Mouse (Mus musculus): ENCODE measurements at regions not wholly inside any gene's neighbourhood (a gene's known extent, or its start where the extent isn't known, plus 50 kb on each side); places are given as distances from the start of the nearest gene placed in this dataset.
"Not testable (repeated sequence)": the region's sequence is repeated elsewhere in the genome, so short reads cannot be mapped to it uniquely, and the experiment has no call there.

DNA sequence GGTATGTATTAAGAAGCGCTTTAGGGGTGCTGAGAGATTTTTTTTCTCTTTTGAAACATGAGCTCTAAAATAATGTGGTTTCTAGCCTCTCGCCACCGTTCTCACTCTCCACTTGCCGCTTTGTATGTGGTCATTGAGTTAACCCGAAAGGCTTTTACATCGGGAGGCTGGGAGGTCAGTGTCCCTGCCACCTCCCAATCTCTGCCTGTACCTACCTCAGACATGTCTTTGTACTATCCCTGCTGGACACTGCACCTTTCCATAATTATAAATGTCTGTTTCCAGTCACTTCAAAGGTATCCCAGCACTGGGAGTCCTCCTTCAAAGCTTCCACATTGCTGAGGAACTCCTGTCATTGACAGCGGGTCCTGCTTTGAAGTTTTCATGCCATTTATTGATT, 347.6 kb upstream of the Tbc1d2b start:
- no peak overlapping the region for H3K27ac ChIP-seq (replicated peaks)
- 78% methylated on average over 7 of the region's 7 CpGs for WGBS
- no peak overlapping the region for H3K9ac ChIP-seq
- no peak for ATAC-seq (ENCODE audit: low FRiP score, low read depth)
- H3K4me2 ChIP-seq = no peak overlapping the region
- no peaks in the 10 kb centered on the region for H3K27me3 ChIP-seq
- H3K9me3 ChIP-seq = no peaks in the 10 kb centered on the region
- H3K4me3 ChIP-seq = no peak overlapping the region
- H3K4me1 ChIP-seq (replicated peaks) = no peaks in the 10 kb centered on the region
- H3K36me3 ChIP-seq = no peaks in the 10 kb centered on the region

- Histone ChIP-seq H3K36me3 (no peaks in the 10 kb centered on the region), H3K4me2 (no peak overlapping the region), H3K27ac (replicated peaks) (no peak overlapping the region), H3K27me3 (no peaks in the 10 kb centered on the region), H3K9ac (no peak overlapping the region), H3K4me1 (replicated peaks) (no peaks in the 10 kb centered on the region), H3K9me3 (no peaks in the 10 kb centered on the region), H3K4me3 (no peak overlapping the region)
- 76% methylated on average over 4 of the region's 4 CpGs for WGBS
- ATAC-seq (ENCODE audit: low FRiP score, low read depth) = no peak
Observed at GRCm38 (mm10) chr9:90597894-90598293, 327.3 kb upstream of the Tbc1d2b start.

DNA sequence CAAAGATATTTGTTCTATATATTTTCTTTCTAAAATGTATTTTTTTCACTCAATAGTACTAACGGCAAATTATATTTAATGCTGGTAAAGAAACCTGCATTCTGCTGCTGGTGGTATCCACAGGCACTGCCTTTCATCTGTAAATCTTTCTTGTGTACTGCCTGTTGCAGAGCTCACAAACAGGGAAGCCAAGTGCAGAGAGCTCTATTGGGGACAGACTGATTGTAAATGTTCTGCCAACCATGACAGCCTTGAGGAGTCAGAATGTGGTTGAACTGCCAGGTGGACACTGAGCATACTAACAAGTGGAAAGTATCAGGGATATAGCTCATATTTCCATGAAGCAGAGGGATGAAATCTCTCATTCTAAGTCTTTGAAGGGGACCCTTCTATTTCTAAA, 286.1 kb upstream of the Tbc1d2b start:
- ATAC-seq (ENCODE audit: low FRiP score, low read depth) = no peak
- WGBS = 55% methylated on average over 1 of the region's 1 CpGs

DNA sequence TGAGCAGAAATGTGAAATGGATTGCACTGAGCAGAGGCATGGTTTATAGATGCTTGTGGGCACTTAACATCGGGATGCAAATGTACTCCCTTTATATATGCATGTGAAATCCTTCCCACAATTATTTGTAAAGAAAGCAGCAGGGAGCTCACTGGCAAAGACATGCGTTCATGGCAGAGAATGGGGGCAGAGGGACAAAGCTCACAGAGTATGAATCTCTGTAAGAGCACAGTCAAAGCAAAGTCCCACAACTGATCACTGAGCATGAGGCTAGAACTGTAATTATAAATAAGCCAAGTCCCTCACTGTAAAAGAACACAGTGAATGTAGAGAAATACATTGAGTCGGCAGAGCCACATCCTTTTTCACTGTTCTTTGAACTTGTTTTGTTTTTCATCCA, 285.6 kb upstream of the Tbc1d2b start:
- Histone ChIP-seq H3K9me3 (no peaks in the 10 kb centered on the region), H3K9ac (no peak overlapping the region), H3K4me1 (replicated peaks) (no peaks in the 10 kb centered on the region), H3K4me2 (no peak overlapping the region), H3K4me3 (no peak overlapping the region), H3K27me3 (no peaks in the 10 kb centered on the region), H3K27ac (replicated peaks) (no peak overlapping the region), H3K36me3 (no peaks in the 10 kb centered on the region)
- ATAC-seq (ENCODE audit: low FRiP score, low read depth) = no peak
- 35% methylated on average over 3 of the region's 3 CpGs for WGBS

More for the DNA sequence above, 286.1 kb upstream of the Tbc1d2b start:
- no peaks in the 10 kb centered on the region for H3K9me3 ChIP-seq
- H3K9ac ChIP-seq = no peak overlapping the region
- no peaks in the 10 kb centered on the region for H3K4me1 ChIP-seq (replicated peaks)
- no peaks in the 10 kb centered on the region for H3K36me3 ChIP-seq
- H3K27me3 ChIP-seq = no peaks in the 10 kb centered on the region
- no peak overlapping the region for H3K4me3 ChIP-seq
- H3K4me2 ChIP-seq = no peak overlapping the region
- no peak overlapping the region for H3K27ac ChIP-seq (replicated peaks)

GRCm38 (mm10) chr9:90547931-90548330, 277.3 kb upstream of the Tbc1d2b start:
- H3K9ac ChIP-seq = no peak overlapping the region
- 84% methylated on average over 1 of the region's 1 CpGs for WGBS
- no peak overlapping the region for H3K4me2 ChIP-seq
- ATAC-seq (ENCODE audit: low FRiP score, low read depth) = no peak
- H3K4me3 ChIP-seq = no peak overlapping the region
- H3K4me1 ChIP-seq (replicated peaks) = no peaks in the 10 kb centered on the region
- no peaks in the 10 kb centered on the region for H3K27me3 ChIP-seq
- no peaks in the 10 kb centered on the region for H3K9me3 ChIP-seq
- H3K27ac ChIP-seq (replicated peaks) = no peak overlapping the region
- no peaks in the 10 kb centered on the region for H3K36me3 ChIP-seq

DNA sequence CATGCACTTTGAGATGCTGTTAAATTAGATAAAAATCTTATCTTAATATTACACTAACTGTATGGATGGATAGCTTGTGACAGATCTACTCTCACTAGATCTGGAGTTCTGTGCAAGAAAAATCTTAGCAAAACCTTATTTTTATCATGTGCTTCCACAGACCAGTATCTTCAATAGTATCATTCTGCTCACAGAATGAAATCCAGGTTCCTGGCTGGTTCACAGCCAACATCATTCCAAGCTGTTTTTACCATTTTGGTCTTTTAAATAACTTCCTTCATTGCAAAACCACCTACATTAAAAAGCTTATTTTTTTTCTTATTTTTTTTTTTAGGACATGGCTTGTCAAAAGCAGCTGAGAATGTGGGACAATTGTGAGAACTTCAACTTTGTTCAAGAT, 276.1 kb upstream of the Tbc1d2b start:
- Histone ChIP-seq H3K36me3 (no peaks in the 10 kb centered on the region), H3K9me3 (no peaks in the 10 kb centered on the region), H3K27me3 (no peaks in the 10 kb centered on the region), H3K4me3 (no peak overlapping the region), H3K4me1 (replicated peaks) (no peaks in the 10 kb centered on the region), H3K4me2 (no peak overlapping the region), H3K27ac (replicated peaks) (no peak overlapping the region), H3K9ac (no peak overlapping the region)
- no peak for ATAC-seq (ENCODE audit: low FRiP score, low read depth)

GRCm38 (mm10) chr9:90537683-90538082, 267.1 kb upstream of the Tbc1d2b start:
- 85% methylated on average over 8 of the region's 8 CpGs for WGBS
- H3K4me2 ChIP-seq; H3K4me1 ChIP-seq (replicated peaks); H3K27ac ChIP-seq (replicated peaks); H3K27me3 ChIP-seq; H3K9ac ChIP-seq; H3K4me3 ChIP-seq; H3K36me3 ChIP-seq; ATAC-seq (ENCODE audit: low FRiP score, low read depth); H3K9me3 ChIP-seq: not testable (repeated sequence)

DNA sequence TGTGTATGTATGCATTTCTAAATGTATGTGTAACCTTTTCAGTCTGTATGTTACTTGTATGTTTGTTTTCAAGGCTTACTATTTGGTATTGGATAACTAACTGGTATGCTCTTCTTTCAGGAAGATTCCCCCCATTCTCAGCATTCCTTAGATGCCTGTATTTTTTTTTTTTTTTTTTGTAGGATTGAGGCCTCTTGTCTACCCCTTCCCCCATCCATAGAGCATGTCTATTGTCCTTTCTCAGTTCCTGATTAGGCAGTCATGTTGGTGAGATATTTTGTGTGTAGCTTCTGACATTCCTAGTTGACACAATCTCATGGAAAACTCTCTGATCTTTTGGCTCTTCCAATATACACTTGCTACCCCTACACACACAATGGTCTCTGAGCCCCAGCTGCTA, 262.8 kb upstream of the Tbc1d2b start:
- no peaks in the 10 kb centered on the region for H3K4me1 ChIP-seq (replicated peaks)
- H3K36me3 ChIP-seq = no peaks in the 10 kb centered on the region
- no peak overlapping the region for H3K4me2 ChIP-seq
- H3K4me3 ChIP-seq = no peak overlapping the region
- H3K27me3 ChIP-seq = no peaks in the 10 kb centered on the region
- no peak overlapping the region for H3K9ac ChIP-seq
- no peaks in the 10 kb centered on the region for H3K9me3 ChIP-seq
- H3K27ac ChIP-seq (replicated peaks) = no peak overlapping the region
- no peak for ATAC-seq (ENCODE audit: low FRiP score, low read depth)

DNA sequence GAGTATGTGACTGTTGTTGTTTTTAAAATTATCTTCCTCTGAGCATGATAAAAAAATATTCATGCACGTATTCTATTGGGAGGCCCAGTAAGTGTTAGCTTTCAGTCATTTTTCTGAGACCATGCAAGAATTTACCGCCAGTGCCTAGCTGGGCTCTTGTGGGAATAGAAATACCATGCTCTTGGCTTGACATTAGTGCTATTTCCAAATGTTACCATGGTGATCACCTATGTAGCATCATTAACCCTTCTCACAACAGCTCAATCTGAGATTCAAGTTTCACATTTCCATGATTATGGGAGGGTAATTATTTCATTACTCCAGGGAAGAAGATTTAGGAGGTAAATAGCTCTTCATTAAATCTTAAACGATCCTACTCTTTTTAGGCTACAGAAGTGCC, 250.6 kb upstream of the Tbc1d2b start:
- no peak for ATAC-seq (ENCODE audit: low FRiP score, low read depth)

DNA sequence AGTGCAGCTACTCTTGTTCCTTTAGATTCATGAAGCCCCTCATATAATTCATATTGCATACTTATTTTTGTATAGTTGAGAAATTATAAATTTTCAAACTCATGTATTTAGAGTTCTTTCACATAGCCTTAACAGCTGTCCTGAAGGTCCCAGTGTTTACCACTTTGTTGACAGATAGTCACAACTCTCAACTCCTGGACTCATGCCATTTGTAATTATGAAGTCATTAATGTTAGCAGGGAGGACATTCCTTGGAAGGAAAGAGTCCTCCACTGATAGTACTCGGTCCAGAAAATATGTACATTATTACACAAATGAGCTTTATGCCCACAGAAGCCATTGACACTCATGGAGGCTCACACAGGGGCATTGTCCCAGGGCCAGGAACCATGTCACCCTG, 224.3 kb upstream of the Tbc1d2b start:
- no peak overlapping the region for H3K27ac ChIP-seq (replicated peaks)
- H3K9ac ChIP-seq = no peak overlapping the region
- H3K36me3 ChIP-seq = no peaks in the 10 kb centered on the region
- WGBS = 36% methylated on average over 1 of the region's 1 CpGs
- no peak overlapping the region for H3K4me2 ChIP-seq
- no peak for ATAC-seq (ENCODE audit: low FRiP score, low read depth)
- H3K4me3 ChIP-seq = no peak overlapping the region
- no peaks in the 10 kb centered on the region for H3K27me3 ChIP-seq
- no peaks in the 10 kb centered on the region for H3K9me3 ChIP-seq
- H3K4me1 ChIP-seq (replicated peaks) = no peaks in the 10 kb centered on the region

More for the DNA sequence above, 250.6 kb upstream of the Tbc1d2b start:
- Histone ChIP-seq H3K36me3 (no peaks in the 10 kb centered on the region), H3K4me2 (no peak overlapping the region), H3K9me3 (no peaks in the 10 kb centered on the region), H3K9ac (no peak overlapping the region), H3K4me1 (replicated peaks) (no peaks in the 10 kb centered on the region), H3K4me3 (no peak overlapping the region), H3K27ac (replicated peaks) (no peak overlapping the region), H3K27me3 (no peaks in the 10 kb centered on the region)
- WGBS = 45% methylated on average over 3 of the region's 3 CpGs

GRCm38 (mm10) chr9:90490561-90491152, 220.1 kb upstream of the Tbc1d2b start:
- Histone ChIP-seq H3K9ac (no peak overlapping the region), H3K27me3 (no peaks in the 10 kb centered on the region), H3K4me1 (replicated peaks) (no peaks in the 10 kb centered on the region), H3K4me3 (no peak overlapping the region), H3K27ac (replicated peaks) (no peak overlapping the region), H3K9me3 (no peaks in the 10 kb centered on the region), H3K36me3 (no peaks in the 10 kb centered on the region), H3K4me2 (no peak overlapping the region)
- 42% methylated on average over 7 of the region's 7 CpGs for WGBS
- ATAC-seq (ENCODE audit: low FRiP score, low read depth) = 0 out of 2 replicates have a peak, but pooled peaks have one; percentile 71

DNA sequence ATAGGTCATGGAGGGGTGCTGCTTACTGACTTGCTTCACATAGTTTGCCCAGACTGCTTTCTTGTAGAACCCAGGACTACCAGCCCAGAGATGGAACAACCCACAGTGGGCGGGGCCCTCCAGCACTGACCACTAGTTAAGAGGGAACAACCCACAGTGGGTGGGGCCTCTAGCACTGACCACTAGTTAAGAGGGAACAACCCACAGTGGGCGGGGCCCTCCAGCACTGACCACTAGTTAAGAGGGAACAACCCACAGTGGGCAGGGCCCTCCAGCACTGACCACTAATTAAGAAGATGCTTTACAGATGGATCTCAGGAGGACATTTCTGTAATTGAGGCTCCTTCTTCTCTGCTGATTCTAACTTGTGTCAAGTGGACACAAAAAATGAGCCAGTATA, 180.0 kb upstream of the Tbc1d2b start:
- Histone ChIP-seq H3K9me3 (no peaks in the 10 kb centered on the region), H3K36me3 (no peaks in the 10 kb centered on the region), H3K4me3 (no peak overlapping the region), H3K4me2 (no peak overlapping the region), H3K9ac (no peak overlapping the region), H3K4me1 (replicated peaks) (no peaks in the 10 kb centered on the region), H3K27ac (replicated peaks) (no peak overlapping the region), H3K27me3 (no peaks in the 10 kb centered on the region)
- ATAC-seq (ENCODE audit: low FRiP score, low read depth) = no peak
- 96% methylated on average over 2 of the region's 2 CpGs for WGBS

- no peak for ATAC-seq (ENCODE audit: low FRiP score, low read depth)
- 16% methylated on average over 4 of the region's 4 CpGs for WGBS
- Histone ChIP-seq H3K9me3 (no peaks in the 10 kb centered on the region), H3K27ac (replicated peaks) (no peak overlapping the region), H3K27me3 (no peaks in the 10 kb centered on the region), H3K4me2 (no peak overlapping the region), H3K4me3 (no peak overlapping the region), H3K4me1 (replicated peaks) (no peaks in the 10 kb centered on the region), H3K36me3 (no peaks in the 10 kb centered on the region), H3K9ac (no peak overlapping the region)
Observed at GRCm38 (mm10) chr9:90446957-90447356, 176.4 kb upstream of the Tbc1d2b start.

Measured in hindbrain, embryonic 15.5 days (tissue).